Mouse (Mus musculus) megakaryocyte, embryonic 14.5 days (primary cell): ENCODE results near the gene Tpm1.

ENCODE experiments used
- FLI1 ChIP-seq: IDR thresholded peaks from 2 replicates; pipeline ENCODE4 v1.6.1; 2012; ENCODE audit warnings: low read length, inconsistent platforms, mixed read lengths
- GATA1 ChIP-seq: IDR thresholded peaks from 3 replicates; pipeline ENCODE4 v1.6.1; 2012; ENCODE audit warnings: mixed read lengths, low read length, inconsistent platforms, borderline replicate concordance

- TF ChIP-seq GATA1 (no peak), FLI1 (no peak)
Observed at GRCm38 (mm10) chr9:67001506-67001905, 47.7 kb downstream of the Tpm1 start.
